Mouse (Mus musculus) lung, adult 2 months (tissue): ENCODE data around the gene Ada. TPM values are rescaled to one million over a fixed set of nuclear protein-coding genes. Genes with fewer than 3 reads are reported as not detected.

Experiments
- DNase-seq: peaks from one replicate; pipeline ENCODE4 v3.0.0; 2022
- H3K4me1 ChIP-seq: fragments of 200-500 bp; 2 replicates; pipeline ENCODE4 v1.6.1; 2011; ENCODE audit warnings: low read length; ENCODE audit not compliant: control insufficient read depth, insufficient read depth
- H3K4me3 ChIP-seq: fragments of 200-500 bp; replicated peaks from 2 replicates; pipeline ENCODE3; 2011; ENCODE audit warnings: low read depth, mild to moderate bottlenecking, control low read depth, low read length; ENCODE audit errors: extremely low read depth
- CTCF ChIP-seq: fragments of 200-500 bp; IDR thresholded peaks from 2 replicates; pipeline ENCODE4 v1.5.1; 2011; ENCODE audit warnings: mild to moderate bottlenecking, low read length, control low read depth; ENCODE audit not compliant: insufficient read depth
- POLR2A ChIP-seq: fragments of 200-500 bp; IDR thresholded peaks from 2 replicates; pipeline ENCODE4 v1.6.1; 2011; ENCODE audit warnings: low read depth, mild to moderate bottlenecking, control low read depth, low read length, borderline replicate concordance; ENCODE audit errors: extremely low read depth
- WGBS: fragments of 180-500 bp; shearing (Covaris S2); methylation state at CpG from one replicate; pipeline ENCODE4 v1.1.7; 2018; 5-methylcytosine and 5-hydroxymethylcytosine counted together
- polyA plus RNA-seq: library from polyadenylated mRNA; depleted of rRNA; stranded (reverse); fragments of >200 nt; gene quantifications from 2 replicates; pipeline ENCODE4 v1.2.3, GENCODE M21; 2012; rRNA removed

Gene Ada
- 2.4 and 105 TPM in 2 replicates for polyA plus RNA-seq

- TF ChIP-seq CTCF (no peak), POLR2A (0 out of 2 replicates have a peak, but pooled peaks have one; percentile 12)
- Histone ChIP-seq H3K4me1 (0 out of 2 replicates have a peak, but pooled peaks cover 3% of the 10 kb centered on the region), H3K4me3 (peak within 1 kb of the TSS; percentile 76)
- WGBS: 2% methylated on average over 57 of the region's 57 CpGs
- peak; percentile 57 for DNase-seq
Observed at GRCm38 (mm10) chr2:163749647-163750611, at the start of gene Ada. Ada (minus strand) TSS chr2:163750239.

GRCm38 (mm10) chr2:163798411-163798810, 48.4 kb upstream of the Ada start:
- DNase-seq: no peak
- WGBS: 57% methylated on average over 7 of the region's 7 CpGs
- TF ChIP-seq CTCF (no peak), POLR2A (no peak)
- Histone ChIP-seq H3K4me1 (no peaks in the 10 kb centered on the region; the same call in 1 of the 2 replicates), H3K4me3 (no peak overlapping the region)

GRCm38 (mm10) chr2:163788484-163788883, 38.4 kb upstream of the Ada start:
- no peak for TF ChIP-seq POLR2A
- TF ChIP-seq CTCF: peak; percentile 67
- 62% methylated on average over 4 of the region's 4 CpGs for WGBS
- Histone ChIP-seq H3K4me3 (no peak overlapping the region), H3K4me1 (no peaks in the 10 kb centered on the region)
- DNase-seq: peak; percentile 64

- DNase-seq: no peak
- H3K4me1 ChIP-seq: no peaks in the 10 kb centered on the region
- H3K4me3 ChIP-seq: no peak overlapping the region
- 39% methylated on average over 3 of the region's 3 CpGs for WGBS
- peak; percentile 58 for TF ChIP-seq CTCF
- no peak for TF ChIP-seq POLR2A
Observed at GRCm38 (mm10) chr2:163787709-163788108, 37.7 kb upstream of the Ada start.

DNA sequence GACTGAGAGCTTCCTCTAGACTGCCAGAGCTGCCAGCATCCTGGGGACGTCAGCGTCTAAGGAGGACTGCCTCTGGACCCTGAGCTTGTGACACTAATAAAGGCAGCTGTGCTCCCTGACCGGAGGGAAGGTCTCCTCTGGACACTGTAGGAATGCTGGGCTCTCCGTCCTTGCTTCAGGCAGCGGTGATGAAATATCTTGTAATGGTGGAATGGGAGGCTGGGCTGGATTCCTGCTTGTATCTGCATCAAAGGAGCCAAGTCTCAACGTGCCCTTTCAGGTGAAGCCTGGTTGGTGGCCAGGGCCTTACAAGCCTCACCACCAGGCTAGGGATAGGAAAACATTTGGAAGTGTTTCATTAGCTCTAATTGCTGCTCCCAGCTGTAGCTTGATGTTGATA, 37.0 kb upstream of the Ada start:
- Histone ChIP-seq H3K4me1 (no peaks in the 10 kb centered on the region), H3K4me3 (no peak overlapping the region)
- no peak for DNase-seq
- WGBS: 84% methylated on average over 6 of the region's 6 CpGs
- TF ChIP-seq POLR2A: no peak
- no peak for TF ChIP-seq CTCF

- no peak for DNase-seq
- Histone ChIP-seq H3K4me1 (no peaks in the 10 kb centered on the region), H3K4me3 (no peak overlapping the region)
- TF ChIP-seq POLR2A: no peak
- no peak for TF ChIP-seq CTCF
- WGBS: 56% methylated on average over 4 of the region's 4 CpGs
Observed at GRCm38 (mm10) chr2:163783901-163784300, 33.9 kb upstream of the Ada start.

DNA sequence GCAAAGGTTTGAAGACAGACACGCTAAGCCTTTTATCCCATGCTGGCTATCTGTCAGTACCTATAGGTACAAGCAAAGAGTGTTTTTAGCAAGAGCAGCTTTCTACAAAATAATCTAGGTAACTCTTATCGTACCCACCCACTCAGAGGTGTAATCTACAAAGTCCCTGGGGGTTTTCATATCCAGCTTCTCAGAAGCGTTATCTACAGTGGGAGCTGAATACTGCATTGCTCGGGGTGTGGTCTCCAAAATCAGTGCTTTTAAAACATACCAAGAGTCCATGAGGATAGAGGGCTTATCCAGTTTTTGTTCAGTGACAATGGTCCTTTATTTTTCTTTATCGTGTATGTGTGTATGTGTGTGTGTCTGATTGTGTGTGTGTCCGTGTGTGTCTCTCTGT, 33.3 kb upstream of the Ada start:
- H3K4me3 ChIP-seq: no peak overlapping the region
- WGBS: 83% methylated on average over 6 of the region's 6 CpGs
- DNase-seq: no peak
- H3K4me1 ChIP-seq: no peaks in the 10 kb centered on the region
- no peak for TF ChIP-seq POLR2A
- TF ChIP-seq CTCF: no peak

- 77% methylated on average over 4 of the region's 4 CpGs for WGBS
- TF ChIP-seq POLR2A: no peak
- no peak for TF ChIP-seq CTCF
- no peak overlapping the region for H3K4me3 ChIP-seq
- DNase-seq: no peak
- no peaks in the 10 kb centered on the region for H3K4me1 ChIP-seq
Observed at GRCm38 (mm10) chr2:163778896-163779295, 28.9 kb upstream of the Ada start.

- no peak for TF ChIP-seq POLR2A
- no peak for TF ChIP-seq CTCF
- DNase-seq: no peak
- 36% methylated on average over 2 of the region's 2 CpGs for WGBS
- Histone ChIP-seq H3K4me3 (no peak overlapping the region), H3K4me1 (no peaks in the 10 kb centered on the region)
Observed at GRCm38 (mm10) chr2:163777061-163777460, 27.0 kb upstream of the Ada start.

DNA sequence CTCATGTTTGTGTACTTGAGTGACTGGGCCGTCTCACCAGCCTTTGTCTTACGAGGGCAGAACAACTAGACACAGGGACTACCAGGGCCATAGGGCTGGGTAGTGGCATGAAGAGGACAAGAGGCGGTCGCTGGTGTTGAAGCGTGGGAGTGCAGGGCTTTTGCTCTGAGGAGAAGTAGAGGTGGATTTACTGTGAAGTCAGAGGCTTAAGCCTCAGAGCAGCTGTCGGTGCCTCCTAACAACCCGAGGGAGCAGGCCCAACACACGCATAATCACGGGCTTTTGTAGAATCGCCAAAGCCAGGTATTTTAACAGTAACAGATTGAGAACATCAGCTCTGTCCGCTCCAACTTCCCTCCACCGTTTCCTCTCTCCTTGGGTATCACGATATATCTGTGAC, 26.6 kb upstream of the Ada start:
- no peak for DNase-seq
- TF ChIP-seq CTCF (no peak), POLR2A (no peak)
- no peak overlapping the region for H3K4me3 ChIP-seq
- 42% methylated on average over 13 of the region's 13 CpGs for WGBS
- no peaks in the 10 kb centered on the region for H3K4me1 ChIP-seq
